Mouse (Mus musculus): ENCODE measurements around the gene Eid1. TPM values are rescaled to one million over a fixed set of nuclear protein-coding genes. Genes with fewer than 3 reads are reported as not detected.
A peak's percentile ranks its signal among the peaks of the same experiment; 100 is the strongest.

Gene Eid1
- polyA plus RNA-seq, 1 experiment: 24.6 TPM

- Histone ChIP-seq H3ac (ENCODE audit: control insufficient read depth, insufficient read length) (no peak overlapping the region), H3K4me3 (no peak overlapping the region), H3K79me2 (ENCODE audit: control insufficient read depth, insufficient read depth) (no peaks in the 10 kb centered on the region), H3K36me3 (ENCODE audit: control insufficient read depth, insufficient read depth) (no peaks in the 10 kb centered on the region), H3K27me3 (ENCODE audit: control insufficient read depth, insufficient read depth, insufficient read length) (no peaks in the 10 kb centered on the region), H3K4me2 (ENCODE audit: low read depth) (no peak overlapping the region)
- TF ChIP-seq MYOG (IDR thresholded peaks at IDR 0.05; ENCODE audit: control insufficient read depth in 1 of 3, insufficient read depth in 1 of 3, insufficient read length in 2 of 3, low read depth in 2 of 3) (no peak), MAX (IDR thresholded peaks at IDR 0.05; ENCODE audit: low read depth) (no peak), REST (IDR thresholded peaks at IDR 0.05; ENCODE audit: insufficient read depth, insufficient read length) (no peak), SRF (IDR thresholded peaks at IDR 0.05; ENCODE audit: control insufficient read depth, insufficient read length, low read depth) (no peak), POLR2AphosphoS2 (IDR thresholded peaks at IDR 0.05; ENCODE audit: insufficient read length, low read depth) (no peak), TCF12 (IDR thresholded peaks at IDR 0.05; ENCODE audit: insufficient read depth, poor library complexity, severe bottlenecking) (no peak), USF1 (IDR thresholded peaks at IDR 0.05; ENCODE audit: low read depth) (no peak), TCF3 (IDR thresholded peaks at IDR 0.05; ENCODE audit: insufficient read length, low read depth) (no peak), CEBPB (IDR thresholded peaks at IDR 0.05; ENCODE audit: insufficient read depth, poor library complexity, severe bottlenecking) (no peak), POLR2A (IDR thresholded peaks at IDR 0.05; ENCODE audit: insufficient read length, low read depth) (no peak), E2F4 (IDR thresholded peaks at IDR 0.05; ENCODE audit: insufficient read depth) (no peak), MYOD1 (IDR thresholded peaks at IDR 0.05; ENCODE audit: control insufficient read depth in 1 of 3, insufficient read length in 2 of 3, low read depth in 2 of 3) (no peak)
Observed at GRCm38 (mm10) chr2:125706510-125706921, 33.6 kb downstream of the Eid1 start.

- Histone ChIP-seq H3K27me3 (ENCODE audit: control insufficient read depth, insufficient read depth, insufficient read length) (no peaks in the 10 kb centered on the region), H3K4me3 (no peak overlapping the region), H3ac (ENCODE audit: control insufficient read depth, insufficient read length) (no peak overlapping the region), H3K36me3 (ENCODE audit: control insufficient read depth, insufficient read depth) (no peaks in the 10 kb centered on the region), H3K4me2 (ENCODE audit: low read depth) (no peak overlapping the region), H3K79me2 (ENCODE audit: control insufficient read depth, insufficient read depth) (no peaks in the 10 kb centered on the region)
- TF ChIP-seq USF1 (IDR thresholded peaks at IDR 0.05; ENCODE audit: low read depth) (no peak), TCF12 (IDR thresholded peaks at IDR 0.05; ENCODE audit: insufficient read depth, poor library complexity, severe bottlenecking) (no peak), CEBPB (IDR thresholded peaks at IDR 0.05; ENCODE audit: insufficient read depth, poor library complexity, severe bottlenecking) (no peak)
Observed at GRCm38 (mm10) chr2:125716599-125716998, 43.7 kb downstream of the Eid1 start.

GRCm38 (mm10) chr2:125723086-125723407 lies 50.2 kb downstream of the Eid1 start:
- peak overlapping the region; percentile 87 for H3K4me2 ChIP-seq (ENCODE audit: low read depth)
- H3K4me3 ChIP-seq: peak overlapping the region; percentile 29
- no peak overlapping the region for H3ac ChIP-seq (ENCODE audit: control insufficient read depth, insufficient read length)
- no peaks in the 10 kb centered on the region for H3K36me3 ChIP-seq (ENCODE audit: control insufficient read depth, insufficient read depth)
- TF ChIP-seq POLR2AphosphoS2 (IDR thresholded peaks at IDR 0.05; ENCODE audit: insufficient read length, low read depth) (no peak), E2F4 (IDR thresholded peaks at IDR 0.05; ENCODE audit: insufficient read depth) (no peak), USF1 (IDR thresholded peaks at IDR 0.05; ENCODE audit: low read depth) (no peak), TCF3 (IDR thresholded peaks at IDR 0.05; ENCODE audit: insufficient read length, low read depth) (no peak), TCF12 (IDR thresholded peaks at IDR 0.05; ENCODE audit: insufficient read depth, poor library complexity, severe bottlenecking) (no peak), MYOD1 (IDR thresholded peaks at IDR 0.05; ENCODE audit: control insufficient read depth in 1 of 3, insufficient read length in 2 of 3, low read depth in 2 of 3) (no peak), CEBPB (IDR thresholded peaks at IDR 0.05; ENCODE audit: insufficient read depth, poor library complexity, severe bottlenecking) (no peak), REST (IDR thresholded peaks at IDR 0.05; ENCODE audit: insufficient read depth, insufficient read length) (no peak), MYOG (IDR thresholded peaks at IDR 0.05; ENCODE audit: control insufficient read depth in 1 of 3, insufficient read depth in 1 of 3, insufficient read length in 2 of 3, low read depth in 2 of 3) (no peak), MAX (IDR thresholded peaks at IDR 0.05; ENCODE audit: low read depth) (no peak), SRF (IDR thresholded peaks at IDR 0.05; ENCODE audit: control insufficient read depth, insufficient read length, low read depth) (no peak), POLR2A (IDR thresholded peaks at IDR 0.05; ENCODE audit: insufficient read length, low read depth) (no peak)
- H3K27me3 ChIP-seq (ENCODE audit: control insufficient read depth, insufficient read depth, insufficient read length): no peaks in the 10 kb centered on the region
- H3K79me2 ChIP-seq (ENCODE audit: control insufficient read depth, insufficient read depth): no peaks in the 10 kb centered on the region

- Histone ChIP-seq H3K4me2 (ENCODE audit: low read depth) (peak overlapping the region; percentile 87), H3ac (ENCODE audit: control insufficient read depth, insufficient read length) (no peak overlapping the region), H3K79me2 (ENCODE audit: control insufficient read depth, insufficient read depth) (no peaks in the 10 kb centered on the region), H3K27me3 (ENCODE audit: control insufficient read depth, insufficient read depth, insufficient read length) (no peaks in the 10 kb centered on the region), H3K36me3 (ENCODE audit: control insufficient read depth, insufficient read depth) (no peaks in the 10 kb centered on the region), H3K4me3 (peak overlapping the region; percentile 29)
- TF ChIP-seq E2F4 (IDR thresholded peaks at IDR 0.05; ENCODE audit: insufficient read depth) (no peak), REST (IDR thresholded peaks at IDR 0.05; ENCODE audit: insufficient read depth, insufficient read length) (no peak), SRF (IDR thresholded peaks at IDR 0.05; ENCODE audit: control insufficient read depth, insufficient read length, low read depth) (no peak), TCF3 (IDR thresholded peaks at IDR 0.05; ENCODE audit: insufficient read length, low read depth) (no peak), MAX (IDR thresholded peaks at IDR 0.05; ENCODE audit: low read depth) (no peak), POLR2AphosphoS2 (IDR thresholded peaks at IDR 0.05; ENCODE audit: insufficient read length, low read depth) (no peak), TCF12 (IDR thresholded peaks at IDR 0.05; ENCODE audit: insufficient read depth, poor library complexity, severe bottlenecking) (no peak), USF1 (IDR thresholded peaks at IDR 0.05; ENCODE audit: low read depth) (no peak), CEBPB (IDR thresholded peaks at IDR 0.05; ENCODE audit: insufficient read depth, poor library complexity, severe bottlenecking) (no peak), MYOG (IDR thresholded peaks at IDR 0.05; ENCODE audit: control insufficient read depth in 1 of 3, insufficient read depth in 1 of 3, insufficient read length in 2 of 3, low read depth in 2 of 3) (no peak), POLR2A (IDR thresholded peaks at IDR 0.05; ENCODE audit: insufficient read length, low read depth) (no peak), MYOD1 (IDR thresholded peaks at IDR 0.05; ENCODE audit: control insufficient read depth in 1 of 3, insufficient read length in 2 of 3, low read depth in 2 of 3) (no peak)
Observed at GRCm38 (mm10) chr2:125723408-125724085, 50.7 kb downstream of the Eid1 start.

GRCm38 (mm10) chr2:125724086-125724430 lies 51.2 kb downstream of the Eid1 start, which contains the start of gene Shc4:
TSS of gene Shc4 (minus strand) at chr2:125724148.
- peak within 1 kb of the TSS; percentile 29 for H3K4me3 ChIP-seq
- no peak for TF ChIP-seq TCF3 (IDR thresholded peaks at IDR 0.05; ENCODE audit: insufficient read length, low read depth)
- no peak for TF ChIP-seq TCF12 (IDR thresholded peaks at IDR 0.05; ENCODE audit: insufficient read depth, poor library complexity, severe bottlenecking)
- TF ChIP-seq E2F4 (IDR thresholded peaks at IDR 0.05; ENCODE audit: insufficient read depth): no peak
- no peak for TF ChIP-seq MYOG (IDR thresholded peaks at IDR 0.05; ENCODE audit: control insufficient read depth in 1 of 3, insufficient read depth in 1 of 3, insufficient read length in 2 of 3, low read depth in 2 of 3)
- no peak for TF ChIP-seq POLR2AphosphoS2 (IDR thresholded peaks at IDR 0.05; ENCODE audit: insufficient read length, low read depth)
- no peak for TF ChIP-seq CEBPB (IDR thresholded peaks at IDR 0.05; ENCODE audit: insufficient read depth, poor library complexity, severe bottlenecking)
- TF ChIP-seq MYOD1 (IDR thresholded peaks at IDR 0.05; ENCODE audit: control insufficient read depth in 1 of 3, insufficient read length in 2 of 3, low read depth in 2 of 3): no peak
- no peak for TF ChIP-seq USF1 (IDR thresholded peaks at IDR 0.05; ENCODE audit: low read depth)
- TF ChIP-seq REST (IDR thresholded peaks at IDR 0.05; ENCODE audit: insufficient read depth, insufficient read length): no peak
- no peak for TF ChIP-seq SRF (IDR thresholded peaks at IDR 0.05; ENCODE audit: control insufficient read depth, insufficient read length, low read depth)
- no peak for TF ChIP-seq POLR2A (IDR thresholded peaks at IDR 0.05; ENCODE audit: insufficient read length, low read depth)
- no peak within 1 kb of the TSS for H3ac ChIP-seq (ENCODE audit: control insufficient read depth, insufficient read length)
- no peaks in the 10 kb centered on the region for H3K36me3 ChIP-seq (ENCODE audit: control insufficient read depth, insufficient read depth)
- H3K27me3 ChIP-seq (ENCODE audit: control insufficient read depth, insufficient read depth, insufficient read length): no peaks in the 10 kb centered on the region
- H3K79me2 ChIP-seq (ENCODE audit: control insufficient read depth, insufficient read depth): no peaks in the 10 kb centered on the region
- H3K4me2 ChIP-seq (ENCODE audit: low read depth): peak within 1 kb of the TSS; percentile 87

All from myocyte (in vitro differentiated cells).